Mouse (Mus musculus) heart, embryonic 16.5 days (tissue): ENCODE data around the gene Atp5g3. TPM values are rescaled to one million over a fixed set of nuclear protein-coding genes. Genes with fewer than 3 reads are reported as not detected.

ENCODE experiments used
- ATAC-seq: fragments of 200-750 bp; cut with Nextera tagmentation; replicated peaks from 2 replicates; pipeline ENCODE4 v1.8.0; 2017; ENCODE audit warnings: moderate number of reproducible peaks; ENCODE audit not compliant: insufficient read depth, low FRiP score; ENCODE audit errors: extremely low read depth
- H3K27ac ChIP-seq: fragments of 300-500 bp; sonication (generic); 2 replicates; pipeline ENCODE4 v1.5.1; 2014; ENCODE audit warnings: mild to moderate bottlenecking, low read length, control low read depth, moderate library complexity
- H3K27me3 ChIP-seq: fragments of 300-500 bp; sonication (generic); 2 replicates; pipeline ENCODE4 v1.6.1; 2014; ENCODE audit warnings: low read length, mixed read lengths; ENCODE audit not compliant: control insufficient read depth, insufficient read depth
- H3K36me3 ChIP-seq: fragments of 300-500 bp; sonication (generic); 2 replicates; pipeline ENCODE4 v1.6.1; 2014; ENCODE audit not compliant: control insufficient read depth, insufficient read depth
- H3K4me1 ChIP-seq: fragments of 300-500 bp; sonication (generic); 2 replicates; pipeline ENCODE4 v1.6.1; 2014; ENCODE audit warnings: low read length, mixed read lengths; ENCODE audit not compliant: control insufficient read depth, insufficient read depth
- H3K4me2 ChIP-seq: fragments of 300-500 bp; sonication (generic); 2 replicates; pipeline ENCODE4 v1.6.1; 2014; ENCODE audit warnings: low read depth, mild to moderate bottlenecking, control low read depth, low read length
- H3K4me3 ChIP-seq: fragments of 300-500 bp; sonication (generic); 2 replicates; pipeline ENCODE4 v1.5.1; 2014; ENCODE audit warnings: mild to moderate bottlenecking, control low read depth, low read length
- H3K9ac ChIP-seq: fragments of 300-500 bp; sonication (generic); 2 replicates; pipeline ENCODE4 v1.6.1; 2014; ENCODE audit warnings: low read length, control low read depth
- H3K9me3 ChIP-seq: fragments of 300-500 bp; sonication (generic); replicated peaks from 2 replicates; pipeline ENCODE4 v1.6.1; 2016; ENCODE audit warnings: low read length; ENCODE audit not compliant: control insufficient read depth
- WGBS: fragments of 180-500 bp; shearing (Covaris S2); extraction: QIAGEN DNeasy Blood & Tissue Kit; methylation state at CpG from one replicate; pipeline ENCODE4 v1.1.7; 2014; 5-methylcytosine and 5-hydroxymethylcytosine counted together
- polyA plus RNA-seq: library from polyadenylated mRNA; unstranded; fragments of >200 nt; fragmentation: Nextera tagmentation; extraction: Ambion mirVana; gene quantifications from 2 replicates; pipeline ENCODE4 v1.2.1, GENCODE M21; 2015

Atp5g3 gene
- polyA plus RNA-seq, 1 experiment from 2014 or later, result 3,175 TPM

GRCm38 (mm10) chr2:73891701-73892463 is 19.2 kb downstream of the Atp5g3 start:
- Histone ChIP-seq H3K27ac (peak overlapping the region; percentile 91), H3K4me2 (peak overlapping the region; percentile 95), H3K36me3 (no peaks in the 10 kb centered on the region), H3K9me3 (no peaks in the 10 kb centered on the region), H3K9ac (peak overlapping the region; percentile 85), H3K27me3 (no peaks in the 10 kb centered on the region), H3K4me1 (peaks cover 7% of the 10 kb centered on the region), H3K4me3 (peak overlapping the region; percentile 73)
- under 1% methylated on average over 53 of the region's 54 CpGs for WGBS
- ATAC-seq, result peak; percentile 47

- Histone ChIP-seq H3K27me3 (no peaks in the 10 kb centered on the region), H3K36me3 (no peaks in the 10 kb centered on the region), H3K9me3 (no peaks in the 10 kb centered on the region), H3K27ac (no peak overlapping the region), H3K9ac (no peak overlapping the region), H3K4me2 (no peak overlapping the region), H3K4me3 (no peak overlapping the region), H3K4me1 (peaks cover 2% of the 10 kb centered on the region; the same call in 1 of the 2 replicates)
- 79% methylated on average over 2 of the region's 2 CpGs for WGBS
- no peak for ATAC-seq
Observed at GRCm38 (mm10) chr2:73885997-73886396, 25.1 kb downstream of the Atp5g3 start.

- Histone ChIP-seq H3K4me2 (no peak overlapping the region), H3K9ac (no peak overlapping the region), H3K27ac (no peak overlapping the region), H3K27me3 (no peaks in the 10 kb centered on the region), H3K4me3 (no peak overlapping the region), H3K4me1 (peaks cover 4% of the 10 kb centered on the region), H3K36me3 (peaks cover 8% of the 10 kb centered on the region; the same call in 1 of the 2 replicates), H3K9me3 (no peaks in the 10 kb centered on the region)
- no peak for ATAC-seq
- WGBS, result 86% methylated on average over 2 of the region's 2 CpGs
Observed at GRCm38 (mm10) chr2:73877891-73878290, 33.2 kb downstream of the Atp5g3 start.

- Histone ChIP-seq H3K9ac (no peak overlapping the region), H3K4me2 (no peak overlapping the region), H3K27me3 (no peaks in the 10 kb centered on the region), H3K4me1 (no peaks in the 10 kb centered on the region), H3K36me3 (peaks cover 8% of the 10 kb centered on the region; the same call in 1 of the 2 replicates), H3K4me3 (no peak overlapping the region), H3K27ac (no peak overlapping the region), H3K9me3 (no peaks in the 10 kb centered on the region)
- no peak for ATAC-seq
- WGBS, result 77% methylated on average over 16 of the region's 16 CpGs
Observed at GRCm38 (mm10) chr2:73867764-73868487, 43.2 kb downstream of the Atp5g3 start.

GRCm38 (mm10) chr2:73860046-73860624 is 51.0 kb downstream of the Atp5g3 start:
- 72% methylated on average over 4 of the region's 4 CpGs for WGBS
- H3K4me2 ChIP-seq, result no peak overlapping the region

More at GRCm38 (mm10) chr2:73860046-73860624, 51.0 kb downstream of the Atp5g3 start:
- Histone ChIP-seq H3K4me3 (no peak overlapping the region), H3K9ac (no peak overlapping the region), H3K9me3 (no peaks in the 10 kb centered on the region), H3K4me1 (peaks cover 3% of the 10 kb centered on the region; the same call in 1 of the 2 replicates), H3K36me3 (no peaks in the 10 kb centered on the region), H3K27ac (no peak overlapping the region), H3K27me3 (no peaks in the 10 kb centered on the region)
- no peak for ATAC-seq

Other genes with a start within 250 kb of the Atp5g3 start
- gene Chn1, start 136.0 kb downstream of the Atp5g3 start, polyA plus RNA-seq, result 20.5 and 21.8 TPM in 2 replicates
- 39.5 and 43.4 TPM in 2 replicates for gene Atf2, start 18.7 kb downstream of the Atp5g3 start, polyA plus RNA-seq